Mouse (Mus musculus) neural tube, embryonic 11.5 days (tissue): ENCODE results near the gene Exoc7. TPM values are rescaled to one million over a fixed set of nuclear protein-coding genes. Genes with fewer than 3 reads are reported as not detected.

Experiments used
- ATAC-seq: fragments of 200-750 bp; cut with Nextera tagmentation; 2 replicates; pipeline ENCODE4 v1.8.0; 2017; ENCODE audit warnings: moderate number of reproducible peaks, mild to moderate bottlenecking, moderate TSS enrichment, moderate library complexity; ENCODE audit not compliant: insufficient read depth, low FRiP score, low TSS enrichment
- DNase-seq: peaks from one replicate; pipeline ENCODE4 v3.0.0-alpha.2; 2015; ENCODE audit warnings: low spot score
- H3K27ac ChIP-seq: fragments of 300-500 bp; sonication (generic); 2 replicates; pipeline ENCODE4 v1.5.1; 2014; ENCODE audit warnings: low read depth, mild to moderate bottlenecking, low read length
- H3K27me3 ChIP-seq: fragments of 300-500 bp; sonication (generic); 2 replicates; pipeline ENCODE4 v1.6.1; 2014; ENCODE audit warnings: mild to moderate bottlenecking, low read length, mixed read lengths; ENCODE audit not compliant: control insufficient read depth, insufficient read depth
- H3K36me3 ChIP-seq: fragments of 300-500 bp; sonication (generic); 2 replicates; pipeline ENCODE4 v1.6.1; 2014; ENCODE audit warnings: mild to moderate bottlenecking, low read length, moderate library complexity, mixed read lengths; ENCODE audit not compliant: control insufficient read depth, insufficient read depth
- H3K4me1 ChIP-seq: fragments of 300-500 bp; sonication (generic); 2 replicates; pipeline ENCODE4 v1.6.1; 2014; ENCODE audit warnings: low read length, mixed read lengths; ENCODE audit not compliant: control insufficient read depth, insufficient read depth
- H3K4me2 ChIP-seq: fragments of 300-500 bp; sonication (generic); 2 replicates; pipeline ENCODE4 v1.6.1; 2014; ENCODE audit warnings: low read depth, mild to moderate bottlenecking, moderate library complexity
- H3K4me3 ChIP-seq: fragments of 300-500 bp; sonication (generic); 2 replicates; pipeline ENCODE4 v1.5.1; 2014; ENCODE audit warnings: low read depth, low read length
- H3K9ac ChIP-seq: fragments of 300-500 bp; sonication (generic); 2 replicates; pipeline ENCODE4 v1.6.1; 2014; ENCODE audit warnings: mild to moderate bottlenecking, low read length
- H3K9me3 ChIP-seq: fragments of 300-500 bp; sonication (generic); 2 replicates; pipeline ENCODE4 v1.6.1; 2016; ENCODE audit warnings: low read length; ENCODE audit not compliant: control insufficient read depth
- WGBS: fragments of 180-500 bp; shearing (Covaris S2); extraction: QIAGEN DNeasy Blood & Tissue Kit; methylation state at CpG from one replicate; pipeline ENCODE4 v1.1.7; 2014; 5-methylcytosine and 5-hydroxymethylcytosine counted together
- polyA plus RNA-seq: library from polyadenylated mRNA; unstranded; fragments of >200 nt; fragmentation: Nextera tagmentation; extraction: Ambion mirVana; gene quantifications from 2 replicates; pipeline ENCODE4 v1.2.1, GENCODE M21; 2014

Exoc7 gene
- polyA plus RNA-seq, 1 experiment from 2014 or later, result 74.3 TPM

GRCm38 (mm10) chr11:116306126-116306982, 679 bp downstream of the Exoc7 start:
- peak; percentile 98 for DNase-seq
- no peak overlapping the region for H3K27ac ChIP-seq

GRCm38 (mm10) chr11:116305423-116305822, 1.6 kb downstream of the Exoc7 start:
- ATAC-seq, result no peak
- peaks cover 4% of the 10 kb centered on the region for H3K4me1 ChIP-seq
- H3K4me2 ChIP-seq, result peak overlapping the region; percentile 56; the same call in 1 of the 2 replicates
- H3K27ac ChIP-seq, result no peak overlapping the region
- H3K9ac ChIP-seq, result no peak overlapping the region
- H3K36me3 ChIP-seq, result peaks cover 8% of the 10 kb centered on the region
- DNase-seq, result no peak
- H3K9me3 ChIP-seq, result no peaks in the 10 kb centered on the region
- no peaks in the 10 kb centered on the region for H3K27me3 ChIP-seq
- WGBS, result 97% methylated on average over 2 of the region's 2 CpGs
- no peak overlapping the region for H3K4me3 ChIP-seq

More at GRCm38 (mm10) chr11:116306126-116306982, 679 bp downstream of the Exoc7 start:
- Histone ChIP-seq H3K4me2 (peak overlapping the region; percentile 56), H3K36me3 (peaks cover 6% of the 10 kb centered on the region), H3K9me3 (no peaks in the 10 kb centered on the region), H3K4me3 (peak overlapping the region; percentile 47), H3K4me1 (peaks cover 4% of the 10 kb centered on the region), H3K27me3 (no peaks in the 10 kb centered on the region), H3K9ac (peak overlapping the region; percentile 55)
- ATAC-seq, result peak; percentile 92
- WGBS, result 2% methylated on average over 53 of the region's 53 CpGs

GRCm38 (mm10) chr11:116298621-116299020, 8.4 kb downstream of the Exoc7 start:
- Histone ChIP-seq H3K36me3 (peaks cover 6% of the 10 kb centered on the region), H3K27me3 (no peaks in the 10 kb centered on the region), H3K4me2 (no peak overlapping the region), H3K27ac (no peak overlapping the region), H3K4me3 (no peak overlapping the region), H3K4me1 (no peaks in the 10 kb centered on the region), H3K9ac (no peak overlapping the region), H3K9me3 (no peaks in the 10 kb centered on the region)
- DNase-seq (no peak), ATAC-seq (no peak)
- 96% methylated on average over 6 of the region's 6 CpGs for WGBS

- no peaks in the 10 kb centered on the region for H3K4me1 ChIP-seq
- peaks cover 6% of the 10 kb centered on the region for H3K36me3 ChIP-seq
- WGBS, result 90% methylated on average over 11 of the region's 11 CpGs
- no peak overlapping the region for H3K9ac ChIP-seq
- no peak overlapping the region for H3K4me3 ChIP-seq
- ATAC-seq (no peak), DNase-seq (no peak)
- H3K27me3 ChIP-seq, result no peaks in the 10 kb centered on the region
- no peak overlapping the region for H3K27ac ChIP-seq
- no peak overlapping the region for H3K4me2 ChIP-seq
- no peaks in the 10 kb centered on the region for H3K9me3 ChIP-seq
These were observed 8.8 kb downstream of the Exoc7 start for GRCm38 (mm10) chr11:116298221-116298620.

- peaks cover 6% of the 10 kb centered on the region; the same call in 1 of the 2 replicates for H3K36me3 ChIP-seq
- H3K9me3 ChIP-seq, result no peaks in the 10 kb centered on the region
- no peak overlapping the region for H3K4me2 ChIP-seq
- no peak overlapping the region for H3K9ac ChIP-seq
- DNase-seq (no peak), ATAC-seq (no peak)
- whole genome bisulfite sequencing, result 79% methylated on average over 3 of the region's 3 CpGs
- H3K27ac ChIP-seq, result no peak overlapping the region
- H3K4me1 ChIP-seq, result no peaks in the 10 kb centered on the region
- no peak overlapping the region for H3K4me3 ChIP-seq
- no peaks in the 10 kb centered on the region for H3K27me3 ChIP-seq
These were observed 10.0 kb downstream of the Exoc7 start for GRCm38 (mm10) chr11:116297017-116297416.

GRCm38 (mm10) chr11:116296191-116296734, 10.8 kb downstream of the Exoc7 start:
- Histone ChIP-seq H3K36me3 (peaks cover 6% of the 10 kb centered on the region; the same call in 1 of the 2 replicates), H3K27ac (no peak overlapping the region), H3K27me3 (no peaks in the 10 kb centered on the region), H3K9ac (no peak overlapping the region), H3K4me1 (no peaks in the 10 kb centered on the region), H3K4me3 (no peak overlapping the region), H3K4me2 (no peak overlapping the region), H3K9me3 (no peaks in the 10 kb centered on the region)
- DNase-seq (no peak), ATAC-seq (no peak)
- 89% methylated on average over 8 of the region's 8 CpGs for WGBS

GRCm38 (mm10) chr11:116294319-116294718, 12.7 kb downstream of the Exoc7 start:
- WGBS, result 37% methylated on average over 5 of the region's 5 CpGs
- ATAC-seq (no peak), DNase-seq (peak; percentile 79)
- Histone ChIP-seq H3K4me1 (no peaks in the 10 kb centered on the region), H3K36me3 (0 out of 2 replicates have a peak, but pooled peaks cover 3% of the 10 kb centered on the region), H3K27me3 (no peaks in the 10 kb centered on the region), H3K4me2 (no peak overlapping the region), H3K9ac (no peak overlapping the region), H3K27ac (no peak overlapping the region), H3K4me3 (no peak overlapping the region), H3K9me3 (no peaks in the 10 kb centered on the region)

GRCm38 (mm10) chr11:116293538-116294137, 13.4 kb downstream of the Exoc7 start:
- 84% methylated on average over 12 of the region's 12 CpGs for WGBS
- Histone ChIP-seq H3K36me3 (peaks cover 5% of the 10 kb centered on the region), H3K27me3 (no peaks in the 10 kb centered on the region), H3K4me1 (no peaks in the 10 kb centered on the region), H3K4me3 (no peak overlapping the region), H3K9me3 (no peaks in the 10 kb centered on the region), H3K27ac (no peak overlapping the region), H3K4me2 (no peak overlapping the region), H3K9ac (no peak overlapping the region)
- ATAC-seq, result no peak
- no peak for DNase-seq
